Mouse (Mus musculus) MEL (cell line): ENCODE data around the gene Sh3glb2. TPM values are rescaled to one million over a fixed set of nuclear protein-coding genes. Genes with fewer than 3 reads are reported as not detected.

ENCODE experiments used
- DNase-seq: peaks from one replicate; pipeline ENCODE4 v3.0.0; 2011; ENCODE audit warnings: low read depth, low spot score
- H3K27ac ChIP-seq: 2 replicates; pipeline ENCODE4 v1.5.1; 2012; ENCODE audit warnings: low read depth, mild to moderate bottlenecking, control low read depth, low read length, moderate library complexity; ENCODE audit not compliant: control insufficient read depth
- H3K27me3 ChIP-seq, 2 experiments: fragments of 150-350 bp in 1 of 2; sonication (generic) in 1 of 2; 2 replicates each; pipeline ENCODE4 v1.6.1; 2012; ENCODE audit warnings: low read length in 2 of 2, mild to moderate bottlenecking in 2 of 2, improper control_type of control experiment in 1 of 2, moderate library complexity in 1 of 2; ENCODE audit not compliant: insufficient read depth in 2 of 2, control insufficient read depth in 1 of 2
- H3K36me3 ChIP-seq, 2 experiments: 2 replicates each; pipeline ENCODE4 v1.6.1; 2012 to 2014; ENCODE audit warnings: low read length in 2 of 2, improper control_type of control experiment in 1 of 2, inconsistent platforms in 1 of 2, mild to moderate bottlenecking in 1 of 2; ENCODE audit not compliant: insufficient read depth in 2 of 2, control insufficient read depth in 1 of 2
- H3K4me1 ChIP-seq, 2 experiments: fragments of 150-350 bp in 1 of 2; sonication (generic) in 1 of 2; 2 replicates each; pipeline ENCODE4 v1.6.1; 2012; ENCODE audit warnings: low read length in 2 of 2, improper control_type of control experiment in 1 of 2, mild to moderate bottlenecking in 1 of 2; ENCODE audit not compliant: insufficient read depth in 2 of 2, control insufficient read depth in 1 of 2
- H3K4me3 ChIP-seq, 2 experiments: fragments of 150-350 bp in 1 of 2; sonication (generic) in 1 of 2; 2 replicates each; pipeline ENCODE4 v1.5.1; 2012; ENCODE audit warnings: low read depth in 2 of 2, low read length in 2 of 2, mild to moderate bottlenecking in 2 of 2, moderate library complexity in 2 of 2, control low read depth in 1 of 2, improper control_type of control experiment in 1 of 2; ENCODE audit not compliant: control insufficient read depth in 1 of 2, insufficient read depth in 1 of 2
- H3K79me2 ChIP-seq: 2 replicates; pipeline ENCODE4 v1.6.1; 2012; ENCODE audit warnings: mild to moderate bottlenecking, low read length, moderate library complexity; ENCODE audit not compliant: control insufficient read depth, poor library complexity, insufficient read depth
- H3K9ac ChIP-seq: 2 replicates; pipeline ENCODE4 v1.6.1; 2012; ENCODE audit warnings: low read depth, mild to moderate bottlenecking, control low read depth, low read length, moderate library complexity; ENCODE audit not compliant: control insufficient read depth, poor library complexity, severe bottlenecking
- H3K9me3 ChIP-seq: fragments of 150-350 bp; sonication (generic); replicated peaks from 2 replicates; pipeline ENCODE4 v1.6.1; 2012; ENCODE audit warnings: mild to moderate bottlenecking, low read length, improper control_type of control experiment, moderate library complexity; ENCODE audit not compliant: insufficient read depth
- CHD1 ChIP-seq: IDR thresholded peaks from 2 replicates; pipeline ENCODE4 v1.6.1; 2012; ENCODE audit warnings: low read depth, mild to moderate bottlenecking, inconsistent platforms, low read length, improper control_type of control experiment
- CHD2 ChIP-seq: IDR thresholded peaks from 2 replicates; pipeline ENCODE4 v1.6.1; 2011; ENCODE audit warnings: low read length, improper control_type of control experiment
- E2F4 ChIP-seq: IDR thresholded peaks from 2 replicates; pipeline ENCODE4 v1.6.1; 2011; ENCODE audit warnings: low read depth, low read length, improper control_type of control experiment, borderline replicate concordance
- ELF1 ChIP-seq: IDR thresholded peaks from 2 replicates; pipeline ENCODE4 v1.6.1; 2014; ENCODE audit warnings: low read depth, mild to moderate bottlenecking, inconsistent platforms, low read length, improper control_type of control experiment, moderate library complexity
- ETS1 ChIP-seq: IDR thresholded peaks from 2 replicates; pipeline ENCODE4 v1.6.1; 2012; ENCODE audit warnings: low read depth, mild to moderate bottlenecking, inconsistent platforms, low read length, improper control_type of control experiment, moderate library complexity
- GATA1 ChIP-seq: IDR thresholded peaks from 2 replicates; pipeline ENCODE4 v1.6.1; 2011; ENCODE audit warnings: low read depth, low read length, improper control_type of control experiment
- KAT2A ChIP-seq: conservative IDR thresholded peaks from 2 replicates; pipeline ENCODE4 v1.6.1; 2012; ENCODE audit warnings: low read depth, low read length, improper control_type of control experiment, inconsistent platforms
- MAZ ChIP-seq: IDR thresholded peaks from 2 replicates; pipeline ENCODE4 v1.6.1; 2012; ENCODE audit warnings: low read depth, mild to moderate bottlenecking, inconsistent platforms, low read length, improper control_type of control experiment
- MEF2A ChIP-seq: IDR thresholded peaks from 2 replicates; pipeline ENCODE4 v1.6.1; 2014; ENCODE audit warnings: low read depth, mild to moderate bottlenecking, inconsistent platforms, low read length, improper control_type of control experiment; ENCODE audit not compliant: poor library complexity, insufficient replicate concordance, severe bottlenecking; ENCODE audit errors: extremely low read depth
- MXI1 ChIP-seq: IDR thresholded peaks from 2 replicates; pipeline ENCODE4 v1.6.1; 2011; ENCODE audit warnings: mild to moderate bottlenecking, low read depth, low read length, improper control_type of control experiment
- MYB ChIP-seq: IDR thresholded peaks from 2 replicates; pipeline ENCODE4 v1.6.1; 2011; ENCODE audit warnings: mild to moderate bottlenecking, low read depth, low read length, improper control_type of control experiment
- MYC ChIP-seq: IDR thresholded peaks from 2 replicates; pipeline ENCODE4 v1.6.1; 2011; ENCODE audit warnings: low read depth, mild to moderate bottlenecking, low read length, improper control_type of control experiment, moderate library complexity
- NELFE ChIP-seq: IDR thresholded peaks from 2 replicates; pipeline ENCODE4 v1.6.1; 2011; ENCODE audit warnings: low read depth, low read length, improper control_type of control experiment
- NRF1 ChIP-seq: IDR thresholded peaks from 2 replicates; pipeline ENCODE4 v1.6.1; 2014; ENCODE audit warnings: low read depth, mild to moderate bottlenecking, inconsistent platforms, low read length, improper control_type of control experiment, moderate library complexity; ENCODE audit not compliant: poor library complexity, insufficient read depth, severe bottlenecking
- POLR2A ChIP-seq, 2 experiments: IDR thresholded peaks; 2 replicates each; pipeline ENCODE4 v1.6.1; 2011 to 2012; ENCODE audit warnings: low read length in 2 of 2, mild to moderate bottlenecking in 2 of 2, control low read depth in 1 of 2, improper control_type of control experiment in 1 of 2, low read depth in 1 of 2, moderate library complexity in 1 of 2; ENCODE audit not compliant: control insufficient read depth in 1 of 2, insufficient read depth in 1 of 2, poor library complexity in 1 of 2
- RAD21 ChIP-seq: IDR thresholded peaks from 2 replicates; pipeline ENCODE4 v1.6.1; 2011; ENCODE audit warnings: mild to moderate bottlenecking, low read depth, low read length, improper control_type of control experiment
- RCOR1 ChIP-seq: IDR thresholded peaks from 2 replicates; pipeline ENCODE4 v1.6.1; 2012; ENCODE audit warnings: low read depth, mild to moderate bottlenecking, inconsistent platforms, low read length, improper control_type of control experiment
- SIN3A ChIP-seq: IDR thresholded peaks from 2 replicates; pipeline ENCODE4 v1.6.1; 2012; ENCODE audit warnings: low read length, improper control_type of control experiment, inconsistent platforms
- SMC3 ChIP-seq: IDR thresholded peaks from 2 replicates; pipeline ENCODE4 v1.6.1; 2011; ENCODE audit warnings: low read depth, low read length, improper control_type of control experiment
- TAL1 ChIP-seq: IDR thresholded peaks from 2 replicates; pipeline ENCODE4 v1.6.1; 2012; ENCODE audit warnings: mild to moderate bottlenecking, inconsistent platforms, low read length, moderate library complexity, mixed read lengths
- TCF12 ChIP-seq: IDR thresholded peaks from 2 replicates; pipeline ENCODE4 v1.6.1; 2014; ENCODE audit warnings: low read depth, mild to moderate bottlenecking, inconsistent platforms, low read length, improper control_type of control experiment, moderate library complexity
- USF1 ChIP-seq: IDR thresholded peaks from 2 replicates; pipeline ENCODE4 v1.6.1; 2014; ENCODE audit warnings: low read depth, mild to moderate bottlenecking, inconsistent platforms, low read length, improper control_type of control experiment, moderate library complexity
- ZC3H11A ChIP-seq: IDR thresholded peaks from 2 replicates; pipeline ENCODE4 v1.6.1; 2012; ENCODE audit warnings: low read depth, mild to moderate bottlenecking, inconsistent platforms, low read length, improper control_type of control experiment
- ZKSCAN1 ChIP-seq: IDR thresholded peaks from 2 replicates; pipeline ENCODE4 v1.6.1; 2012; ENCODE audit warnings: low read depth, mild to moderate bottlenecking, inconsistent platforms, low read length, improper control_type of control experiment, moderate library complexity
- ZMIZ1 ChIP-seq: IDR thresholded peaks from 2 replicates; pipeline ENCODE4 v1.6.1; 2012; ENCODE audit warnings: low read depth, mild to moderate bottlenecking, inconsistent platforms, low read length, improper control_type of control experiment, moderate library complexity
- ZNF384 ChIP-seq: IDR thresholded peaks from 2 replicates; pipeline ENCODE4 v1.6.1; 2012; ENCODE audit warnings: low read depth, mild to moderate bottlenecking, inconsistent platforms, low read length, improper control_type of control experiment
- polyA plus RNA-seq, 2 experiments: library from polyadenylated mRNA; stranded (reverse) in 1 of 2; unstranded in 1 of 2; fragments of >175 nt in 1 of 2; fragments of >200 nt in 1 of 2; gene quantifications; 2 replicates each; pipeline versions ENCODE4 v1.2.1 to v1.2.4; 2012; ENCODE audit warnings: low replicate concordance in 2 of 2, low read depth in 1 of 2; ENCODE audit not compliant: insufficient read length in 2 of 2, insufficient read depth in 1 of 2, missing spikeins in 1 of 2
- total RNA-seq: library from RNA; depleted of rRNA; stranded (reverse); fragments of 300-350 nt; gene quantifications from 2 replicates; pipeline ENCODE4 v1.2.3, GENCODE M21; 2012

Gene Sh3glb2
- total and polyA plus RNA-seq, 3 experiments, result 48.0 to 60.1 TPM; not detected in 1

DNA sequence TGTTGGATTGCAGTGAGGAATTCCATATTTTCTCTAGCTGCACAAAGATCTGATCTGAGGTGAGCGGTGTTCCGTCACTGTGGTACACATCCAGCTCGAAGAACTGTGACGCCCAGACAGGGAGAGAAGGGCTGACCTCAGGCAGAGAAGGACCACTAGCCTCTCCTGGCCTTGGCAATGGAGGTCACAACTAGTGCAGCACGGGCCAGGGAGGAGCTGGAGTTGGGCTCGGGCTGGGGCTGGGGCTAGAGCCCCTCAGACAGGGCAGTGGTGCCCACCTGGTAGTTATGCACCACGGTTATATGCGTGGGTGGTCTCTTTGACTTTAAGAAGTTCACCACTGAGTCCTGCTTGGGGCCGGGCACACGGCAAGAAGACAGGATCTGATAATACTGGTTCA lies 48.6 kb upstream of the Sh3glb2 start:
- no peaks in the 10 kb centered on the region for H3K4me1 ChIP-seq
- no peaks in the 10 kb centered on the region for H3K27me3 ChIP-seq
- H3K79me2 ChIP-seq, result no peaks in the 10 kb centered on the region
- H3K9ac ChIP-seq, result no peak overlapping the region
- H3K4me3 ChIP-seq, result no peak overlapping the region
- H3K27ac ChIP-seq, result no peak overlapping the region
- H3K9me3 ChIP-seq, result no peaks in the 10 kb centered on the region
- no peak for DNase-seq
- TF ChIP-seq CHD1, result no peak
- no peak for TF ChIP-seq ELF1
- no peak for TF ChIP-seq TAL1
- no peak for TF ChIP-seq GATA1
- no peak for TF ChIP-seq SMC3
- no peak for TF ChIP-seq E2F4
- TF ChIP-seq KAT2A, result no peak
- no peak for TF ChIP-seq SIN3A
- no peak for TF ChIP-seq MYC
- no peak for TF ChIP-seq ETS1
- TF ChIP-seq ZKSCAN1, result no peak
- TF ChIP-seq TCF12, result no peak
- TF ChIP-seq ZC3H11A, result no peak
- TF ChIP-seq NELFE, result no peak
- no peak for TF ChIP-seq USF1
- TF ChIP-seq MAZ, result no peak
- no peak for TF ChIP-seq MEF2A
- TF ChIP-seq POLR2A (IDR thresholded peaks at IDR 0.05; ENCODE audit: control insufficient read depth in 1 of 2, insufficient read depth in 1 of 2, low read depth in 1 of 2, low read length in 2 of 2, poor library complexity in 1 of 2), result no peak
- TF ChIP-seq ZNF384, result no peak
- peaks cover 0 to 3% of the 10 kb centered on the region in 2 experiments; a peak in 2 of 4 replicates for H3K36me3 ChIP-seq

DNA sequence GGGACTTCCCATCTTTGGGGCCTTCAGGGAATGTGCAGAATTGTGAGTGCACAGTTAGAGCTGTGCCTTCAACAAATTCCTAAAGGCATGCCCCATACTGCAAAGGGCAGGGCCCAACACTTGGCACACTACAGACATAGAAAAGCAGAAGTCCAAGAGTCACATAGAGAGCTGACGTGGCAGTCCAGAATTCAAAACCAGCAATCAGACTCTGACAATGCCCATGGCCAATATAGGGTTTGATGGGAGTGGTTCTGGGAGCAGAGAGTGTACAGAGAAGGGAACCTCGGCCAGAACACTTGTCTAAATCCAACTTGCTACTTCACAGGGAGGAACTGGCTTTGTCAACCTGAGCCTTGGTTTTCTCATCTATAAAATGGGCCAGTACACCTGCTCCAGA lies 48.1 kb upstream of the Sh3glb2 start:
- no peak overlapping the region for H3K4me3 ChIP-seq
- H3K36me3 ChIP-seq, result peaks cover 0 to 3% of the 10 kb centered on the region in 2 experiments; a peak in 2 of 4 replicates
- H3K79me2 ChIP-seq, result no peaks in the 10 kb centered on the region
- TF ChIP-seq MEF2A (no peak), MXI1 (no peak), TAL1 (no peak), GATA1 (no peak), CHD2 (no peak), MYB (no peak), ZMIZ1 (no peak), ZKSCAN1 (no peak), NELFE (no peak), POLR2A (IDR thresholded peaks at IDR 0.05; ENCODE audit: control insufficient read depth in 1 of 2, insufficient read depth in 1 of 2, low read depth in 1 of 2, low read length in 2 of 2, poor library complexity in 1 of 2) (no peak), NRF1 (no peak), KAT2A (no peak), RCOR1 (no peak), TCF12 (no peak), E2F4 (no peak), RAD21 (no peak)
- no peak overlapping the region for H3K9ac ChIP-seq
- H3K27me3 ChIP-seq, result no peaks in the 10 kb centered on the region
- H3K27ac ChIP-seq, result no peak overlapping the region
- H3K4me1 ChIP-seq, result no peaks in the 10 kb centered on the region
- no peak for DNase-seq
- no peaks in the 10 kb centered on the region for H3K9me3 ChIP-seq
